Mouse (Mus musculus): ENCODE data around the gene Gm38392.
"Not testable (repeated sequence)": the region's sequence is repeated elsewhere in the genome, so short reads cannot be mapped to it uniquely, and the experiment has no call there.

The Gm38392 gene

DNA sequence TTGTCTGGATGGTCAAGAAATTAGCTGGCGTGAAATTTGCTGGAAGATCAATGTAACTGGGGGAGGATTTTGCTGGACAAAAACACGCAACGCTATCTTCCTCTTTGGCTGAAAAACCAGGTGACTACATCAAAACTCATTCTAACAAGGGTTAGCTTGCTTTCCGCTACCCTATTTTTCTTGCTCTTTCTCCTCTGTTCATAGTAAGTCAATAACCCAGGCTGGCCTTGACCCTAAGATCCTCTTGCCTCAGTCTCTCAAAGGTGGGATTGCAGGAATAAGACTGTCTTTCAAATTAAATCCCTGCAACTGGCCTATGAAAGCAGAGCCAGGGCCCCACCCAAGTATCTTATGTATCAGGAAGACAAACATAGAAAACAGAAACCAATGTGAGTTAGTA, at the start of gene Gm38392:
TSS of gene Gm38392 (minus strand) at position 101 of the 400 bp plus-strand sequence.
- in situ Hi-C loops (cut with MboI; ENCODE audit: low pct_unique_long_range_greater_than_20kb in 1 of 2, low sequenced_read_pairs in 2 of 2, unreplicated experiment in 1 of 2), result no loop called here

- in situ Hi-C loops (cut with MboI; ENCODE audit: low pct_unique_long_range_greater_than_20kb in 1 of 2, low sequenced_read_pairs in 2 of 2, unreplicated experiment in 1 of 2), result no loop called here
These were observed 49.3 kb upstream of the Gm38392 start, which contains the start of the genes Tmem79 and Smg5 for GRCm38 (mm10) chr3:88336058-88337013. Tmem79 (minus strand) TSS chr3:88336148. Smg5 (plus strand) TSS chr3:88336260.

- in situ Hi-C loops (cut with MboI; ENCODE audit: low pct_unique_long_range_greater_than_20kb in 1 of 2, low sequenced_read_pairs in 2 of 2, unreplicated experiment in 1 of 2), result no loop called here
These were observed 48.5 kb upstream of the Gm38392 start for GRCm38 (mm10) chr3:88335436-88336053.

DNA sequence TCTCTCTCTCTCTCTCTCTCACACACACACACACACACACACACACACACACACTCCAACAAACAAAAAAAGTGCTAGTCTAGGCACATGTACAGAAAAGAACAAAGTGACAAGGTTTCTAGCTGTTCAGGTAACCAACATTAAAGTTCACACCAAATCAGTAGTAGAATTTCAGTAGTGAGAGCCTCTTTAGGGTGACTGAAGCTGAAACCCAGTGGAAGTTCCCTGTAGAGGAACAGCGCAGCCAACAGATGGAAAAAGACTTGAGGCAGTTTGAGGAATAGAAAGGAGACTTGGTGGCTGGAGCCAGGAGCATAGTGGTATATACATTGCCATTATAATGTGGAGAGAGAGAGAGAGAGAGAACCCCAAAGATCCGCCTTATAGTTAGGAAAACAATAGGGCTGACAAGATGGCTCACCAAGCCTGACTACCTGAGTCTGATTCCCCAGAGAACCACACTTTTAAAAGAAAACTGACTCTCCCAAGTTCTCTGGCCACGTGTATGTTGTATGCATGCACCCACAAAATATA, 48.0 kb upstream of the Gm38392 start:
- in situ Hi-C loops (cut with MboI; ENCODE audit: low pct_unique_long_range_greater_than_20kb in 1 of 2, low sequenced_read_pairs in 2 of 2, unreplicated experiment in 1 of 2), result no loop called here

GRCm38 (mm10) chr3:88334029-88334658, 47.1 kb upstream of the Gm38392 start:
- in situ Hi-C loops (cut with MboI; ENCODE audit: low pct_unique_long_range_greater_than_20kb in 1 of 2, low sequenced_read_pairs in 2 of 2, unreplicated experiment in 1 of 2), result no loop called here

DNA sequence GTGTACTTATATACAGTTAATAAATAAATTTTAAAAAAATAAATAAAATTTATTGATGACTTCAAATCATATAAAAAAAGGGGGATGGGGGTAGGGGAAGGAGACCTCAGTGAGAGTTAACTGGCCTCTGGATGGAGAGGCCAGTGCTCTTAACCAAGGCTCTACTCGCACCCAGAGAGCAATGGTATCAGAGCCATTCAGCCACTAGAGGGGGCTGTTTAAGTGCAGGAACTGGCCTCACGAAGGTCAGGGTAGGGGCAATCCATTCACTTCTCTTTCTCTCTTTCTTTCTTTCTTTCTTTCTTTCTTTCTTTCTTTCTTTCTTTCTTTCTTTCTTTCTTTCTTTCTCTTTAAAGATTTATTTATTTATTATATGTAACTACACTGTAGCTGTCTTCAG, 44.3 kb upstream of the Gm38392 start:
- in situ Hi-C loops (cut with MboI; ENCODE audit: low pct_unique_long_range_greater_than_20kb in 1 of 2, low sequenced_read_pairs in 2 of 2, unreplicated experiment in 1 of 2), result no loop called here

DNA sequence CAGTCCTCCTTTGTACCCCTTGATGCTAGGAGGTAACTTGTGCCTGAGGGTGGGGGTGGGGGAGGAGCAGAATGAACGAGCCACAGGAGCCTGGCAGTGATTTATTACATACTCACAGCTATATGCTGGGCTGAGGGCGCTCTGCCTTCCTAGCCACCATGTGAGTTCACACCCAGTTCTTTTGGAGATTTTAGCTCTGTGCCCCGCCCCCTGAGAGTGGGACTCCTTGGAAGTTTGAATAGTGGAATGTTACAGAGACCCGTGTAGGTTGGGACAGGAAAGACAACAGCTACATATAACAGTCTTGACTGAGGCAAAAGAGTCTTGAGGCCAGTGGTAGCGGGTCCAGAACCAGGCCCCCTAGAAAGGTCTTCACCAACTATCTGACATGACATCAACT, 41.9 kb upstream of the Gm38392 start:
- in situ Hi-C loops (cut with MboI; ENCODE audit: low pct_unique_long_range_greater_than_20kb in 1 of 2, low sequenced_read_pairs in 2 of 2, unreplicated experiment in 1 of 2), result no loop called here

GRCm38 (mm10) chr3:88324951-88325405, 38.0 kb upstream of the Gm38392 start, which contains the start of gene Glmp:
Glmp (plus strand) TSS chr3:88325023.
- in situ Hi-C loops (cut with MboI; ENCODE audit: low pct_unique_long_range_greater_than_20kb in 1 of 2, low sequenced_read_pairs in 2 of 2, unreplicated experiment in 1 of 2), result loop anchor here (25.0 kb wide), 1 partner anchor 1712 kb away; no protein-coding TSS in a partner anchor

- in situ Hi-C loops (cut with MboI; ENCODE audit: low pct_unique_long_range_greater_than_20kb in 1 of 2, low sequenced_read_pairs in 2 of 2, unreplicated experiment in 1 of 2), result no loop called here
These were observed 12.2 kb upstream of the Gm38392 start for GRCm38 (mm10) chr3:88299172-88299571.

- in situ Hi-C loops (cut with MboI; ENCODE audit: low pct_unique_long_range_greater_than_20kb in 1 of 2, low sequenced_read_pairs in 2 of 2, unreplicated experiment in 1 of 2), result no loop called here
These were observed 10.4 kb upstream of the Gm38392 start for GRCm38 (mm10) chr3:88297321-88297851.

DNA sequence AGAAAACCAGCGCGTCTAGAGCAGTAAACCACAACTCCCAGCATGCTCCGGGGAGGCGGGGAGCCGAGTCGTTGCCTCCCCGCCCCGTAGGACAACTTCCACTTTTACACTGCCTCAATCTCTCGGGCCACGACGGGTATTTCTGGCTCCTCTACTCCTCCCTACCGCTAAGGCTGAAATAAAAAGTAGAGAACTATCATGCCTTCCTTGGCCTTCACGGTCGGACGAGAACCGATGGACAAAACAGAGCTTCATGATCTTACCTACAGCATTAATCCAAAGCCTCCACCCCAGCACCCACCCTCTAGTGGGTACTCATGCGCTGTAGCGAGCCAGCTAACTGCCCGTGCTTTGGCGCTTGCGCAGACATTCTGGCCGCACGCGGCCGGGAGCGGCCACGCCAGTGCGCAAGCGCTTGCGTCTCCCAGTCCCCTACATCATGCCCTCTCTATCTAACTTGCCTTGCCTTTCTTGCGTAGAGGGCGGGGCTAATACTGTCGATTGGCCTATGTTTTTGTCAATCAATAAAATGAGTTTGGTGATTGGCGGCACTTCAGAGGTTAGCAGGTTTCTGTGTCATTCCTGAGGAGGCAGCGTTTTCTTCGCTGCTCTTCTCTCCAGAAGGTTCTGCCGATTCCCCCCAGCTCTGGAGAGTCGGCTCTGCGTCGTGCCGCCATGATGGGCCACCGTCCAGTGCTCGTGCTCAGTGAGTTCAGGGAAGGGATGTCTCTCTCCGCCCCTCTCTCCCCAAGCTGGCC, 9.7 kb upstream of the Gm38392 start, which contains the start of the genes Tsacc and Cct3:
TSS of gene Tsacc (minus strand) at position 439 of the 758 bp plus-strand sequence.
TSS of gene Cct3 (plus strand) at position 556 of the 758 bp plus-strand sequence.
- in situ Hi-C loops (cut with MboI; ENCODE audit: low pct_unique_long_range_greater_than_20kb in 1 of 2, low sequenced_read_pairs in 2 of 2, unreplicated experiment in 1 of 2), result no loop called here

DNA sequence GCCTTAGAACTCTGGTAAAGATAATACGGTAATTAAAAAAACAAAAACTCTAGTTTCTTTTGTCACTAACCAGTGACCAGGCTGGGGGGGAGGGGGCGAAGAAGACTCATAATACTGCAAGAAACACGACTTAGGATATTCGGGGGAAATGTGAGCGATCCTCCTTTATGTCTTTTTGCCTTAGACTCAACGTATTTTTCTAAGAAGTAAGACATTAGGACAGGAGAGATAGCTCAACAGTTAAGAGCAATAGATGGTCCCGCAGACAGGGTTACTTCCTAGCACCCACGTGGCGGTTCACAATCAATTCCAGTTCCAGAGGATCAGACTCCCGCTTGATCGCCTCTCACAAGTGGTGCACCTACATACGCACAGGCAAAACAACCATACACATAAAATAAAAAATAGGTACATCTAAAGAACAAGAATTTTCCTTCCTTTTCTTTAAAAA, 9.1 kb upstream of the Gm38392 start:
- in situ Hi-C loops (cut with MboI; ENCODE audit: low pct_unique_long_range_greater_than_20kb in 1 of 2, low sequenced_read_pairs in 2 of 2, unreplicated experiment in 1 of 2), result no loop called here

GRCm38 (mm10) chr3:88295272-88295671, 8.3 kb upstream of the Gm38392 start:
- in situ Hi-C loops (cut with MboI; ENCODE audit: low pct_unique_long_range_greater_than_20kb in 1 of 2, low sequenced_read_pairs in 2 of 2, unreplicated experiment in 1 of 2), result not testable (repeated sequence)

GRCm38 (mm10) chr3:88291970-88292369, 5.0 kb upstream of the Gm38392 start:
- in situ Hi-C loops (cut with MboI; ENCODE audit: low pct_unique_long_range_greater_than_20kb in 1 of 2, low sequenced_read_pairs in 2 of 2, unreplicated experiment in 1 of 2), result loop anchor here in 1 of 2 experiments (5.0 kb wide), 1 partner anchor 45 kb away; no protein-coding TSS in a partner anchor

GRCm38 (mm10) chr3:88288133-88288713, 1.2 kb upstream of the Gm38392 start:
- in situ Hi-C loops (cut with MboI; ENCODE audit: low pct_unique_long_range_greater_than_20kb in 1 of 2, low sequenced_read_pairs in 2 of 2, unreplicated experiment in 1 of 2), result not testable (repeated sequence)

DNA sequence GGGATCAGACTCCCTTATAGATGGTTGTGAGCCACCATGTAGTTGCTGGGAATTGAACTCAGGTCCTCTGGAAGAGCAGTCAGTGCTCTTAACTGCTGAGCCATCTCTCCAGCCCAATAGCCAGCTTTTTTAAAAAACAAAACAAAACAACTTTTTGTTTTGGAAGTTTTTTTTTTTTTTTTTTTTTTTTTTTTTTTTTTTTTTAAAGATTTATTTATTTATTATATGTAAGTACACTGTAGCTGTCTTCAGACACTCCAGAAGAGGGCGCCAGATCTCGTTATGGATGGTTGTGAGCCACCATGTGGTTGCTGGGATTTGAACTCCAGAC, 1.5 kb downstream of the Gm38392 start:
- in situ Hi-C loops (cut with MboI; ENCODE audit: low pct_unique_long_range_greater_than_20kb in 1 of 2, low sequenced_read_pairs in 2 of 2, unreplicated experiment in 1 of 2), result not testable (repeated sequence)

Measured in mouse embryonic stem cell (cell line).